30 mouse cellular contexts compared by ENCODE assay signal in genomic region chr4:145366301-145366700, GRCm38 (mm10). TPM values are rescaled to one million over a fixed set of nuclear protein-coding genes. Genes with fewer than 3 reads are reported as not detected.
DNase-seq lines count a peak whose midpoint lies in the region; ATAC-seq lines count a peak whose summit lies in the region.
"Had no signal": no experiment of that assay in that cellular context is flagged by ENCODE, and none has a peak within 500 bp of the region (broad histone marks: within the 10 kb centered on the region; RNA-seq: fewer than 3 reads in every experiment).

No protein-coding gene starts in this region.

- H3K9ac ChIP-seq in kidney, embryonic 16.5 days (replicated peaks; ENCODE audit: low read length) = no peak overlapping the region
- H3K9ac ChIP-seq: forebrain, embryonic 13.5 days; heart, embryonic 12.5 days; heart, embryonic 15.5 days; hindbrain, embryonic 14.5 days had no signal

- no peak for ATAC-seq in kidney, embryonic 16.5 days (ENCODE audit: low FRiP score, low TSS enrichment)
- ATAC-seq: activated CD4-positive, CD25-positive, alpha-beta regulatory T cell, adult 4 months; CD4-positive, CD25-positive, alpha-beta regulatory T cell, adult 4 months; forebrain, embryonic 13.5 days; forebrain, embryonic 16.5 days; hindbrain, postnatal 0 days; inflammation-experienced regulatory T-cells, adult 6 months; Patski had no signal

- H3K4me1 ChIP-seq in kidney, embryonic 16.5 days (ENCODE audit: insufficient read depth, low read length) = no peaks in the 10 kb centered on the region
- H3K4me1 ChIP-seq: forebrain, embryonic 10.5 days; forebrain, embryonic 13.5 days; heart, embryonic 12.5 days; heart, embryonic 15.5 days; hindbrain, embryonic 10.5 days had no signal

- peak; percentile 72 for DNase-seq in R1 (ENCODE audit: low read depth, low spot score)
- peak; percentile 54 for DNase-seq in thymus, postnatal 0 days (ENCODE audit: low spot score)
- DNase-seq in thymus, postnatal 25 days = peak; percentile 52
- DNase-seq in gastrocnemius, postnatal 36 days = no peak
- DNase-seq in left cerebral cortex, adult 18-20 months (ENCODE audit: low spot score in 2 of 2) = no peak
- DNase-seq: adrenal gland, adult 8-10 months; adrenal gland, postnatal 36 days; cerebellum, adult 18-20 months; cerebellum, adult 9-10 months; cerebellum, postnatal 14 days; gastrocnemius, postnatal 10 days; heart, adult 11 months; heart, postnatal 10 days; heart, postnatal 36 days had no signal

- intact Hi-C loops in gastrocnemius, postnatal 36 days (cut with DNase I) = no loop called here

- 31% methylated on average over 5 of the region's 5 CpGs for WGBS in kidney, embryonic 16.5 days

- H3K9me3 ChIP-seq in kidney, embryonic 16.5 days (ENCODE audit: low read length) = no peaks in the 10 kb centered on the region
- H3K9me3 ChIP-seq: forebrain, embryonic 10.5 days; forebrain, embryonic 13.5 days; heart, embryonic 12.5 days; heart, embryonic 15.5 days; hindbrain, embryonic 10.5 days had no signal

- H3K36me3 ChIP-seq in kidney, embryonic 16.5 days (ENCODE audit: insufficient read depth, low read length) = no peaks in the 10 kb centered on the region
- H3K36me3 ChIP-seq: forebrain, embryonic 10.5 days; G1E; heart, embryonic 12.5 days; heart, embryonic 15.5 days; hindbrain, embryonic 10.5 days had no signal

- no peak overlapping the region for H3K4me3 ChIP-seq in kidney, embryonic 16.5 days (ENCODE audit: low read length)
- H3K4me3 ChIP-seq: forebrain, embryonic 10.5 days; forebrain, embryonic 13.5 days; heart, embryonic 12.5 days; heart, embryonic 15.5 days; hindbrain, embryonic 10.5 days had no signal

- no peaks in the 10 kb centered on the region for H3K27me3 ChIP-seq in kidney, embryonic 16.5 days (ENCODE audit: insufficient read depth, low read length)
- H3K27me3 ChIP-seq: forebrain, embryonic 13.5 days; heart, embryonic 12.5 days; heart, embryonic 15.5 days; Patski had no signal

- no peak overlapping the region for H3K4me2 ChIP-seq in kidney, embryonic 16.5 days (replicated peaks; ENCODE audit: low read depth, low read length)
- H3K4me2 ChIP-seq: forebrain, embryonic 13.5 days; heart, embryonic 12.5 days; heart, embryonic 15.5 days; hindbrain, embryonic 14.5 days had no signal

- H3K27ac ChIP-seq in kidney, embryonic 16.5 days (ENCODE audit: low read length) = no peak overlapping the region
- H3K27ac ChIP-seq: forebrain, embryonic 10.5 days; forebrain, embryonic 13.5 days; heart, embryonic 15.5 days; hindbrain, embryonic 10.5 days; hindbrain, embryonic 14.5 days; hindbrain, postnatal 0 days had no signal

RNA-seq across cellular contexts. Expression of gene Tnfrsf8, which starts 51.3 kb away (rescaled TPM):
- polyA plus RNA-seq in thymus, postnatal 0 days (2015; fragmentation: Nextera tagmentation; extraction: Ambion mirVana) = 13.6 and 15.3 TPM in 2 replicates
- under 1 TPM in 1 of 2 experiments, not detected in 1; 0.10 TPM for total RNA-seq in gastrocnemius, postnatal 36 days (2021)
- total RNA-seq in left cerebral cortex, adult 18-20 months (2021) = 1 to 10 TPM; 1.7 to 1.9 TPM
- polyA plus RNA-seq in kidney, embryonic 16.5 days (2015; fragmentation: Nextera tagmentation; extraction: Ambion mirVana) = 0.06 TPM in 1 of 2 replicates, not detected in the other
- total RNA-seq: gastrocnemius, adult 18-20 months had no signal
- polyA plus RNA-seq: C2C12; G1E; heart, embryonic 12.5 days had no signal

Comparison
In these comparisons a context has a peak if more than half of its experiments do, and no peak if none do; other contexts are left out.
1. DNase-seq: peak in R1 (single experiment), thymus, postnatal 0 days (single experiment) and thymus, postnatal 25 days (single experiment); none in gastrocnemius, postnatal 36 days (0 of 2) and left cerebral cortex, adult 18-20 months (0 of 2).